Mouse (Mus musculus) spleen, adult 18-20 months (tissue): ENCODE results near the gene Kmt2d.

ENCODE experiments used
- DNase-seq, 2 experiments: peaks; one replicate each; pipeline ENCODE4 v3.0.0; 2022; ENCODE audit warnings: mixed read lengths in 2 of 2

Gene Kmt2d

GRCm38 (mm10) chr15:98853161-98853937 lies 17.7 kb downstream of the Kmt2d start:
- DNase-seq = peak in 1 of 2 experiments; percentile 5

DNA sequence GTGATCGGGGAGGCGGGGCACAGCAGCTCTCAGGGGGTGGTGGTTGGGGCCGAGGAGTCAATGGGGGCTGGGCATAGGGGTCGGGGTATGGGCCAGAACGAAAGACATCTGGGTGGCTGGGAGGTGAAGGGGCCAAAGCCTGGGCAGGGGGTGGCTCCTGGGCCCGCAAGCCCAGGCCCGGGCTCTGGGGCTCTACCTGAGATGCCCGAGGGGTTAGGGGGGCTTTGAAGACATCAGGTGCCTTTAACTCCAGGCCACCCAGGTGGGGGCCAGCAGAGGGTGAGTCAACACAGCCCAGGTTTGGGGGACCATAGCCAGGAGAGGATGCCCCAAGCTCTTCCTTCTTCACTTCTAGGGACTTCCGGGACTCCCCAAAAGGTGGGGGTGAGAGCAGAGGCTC lies 18.3 kb downstream of the Kmt2d start:
- peak in 1 of 2 experiments; percentile 4 for DNase-seq

GRCm38 (mm10) chr15:98852071-98852470 lies 18.9 kb downstream of the Kmt2d start:
- no peak for DNase-seq

GRCm38 (mm10) chr15:98851229-98851818 lies 19.7 kb downstream of the Kmt2d start:
- DNase-seq = peak in 1 of 2 experiments; percentile 4

DNA sequence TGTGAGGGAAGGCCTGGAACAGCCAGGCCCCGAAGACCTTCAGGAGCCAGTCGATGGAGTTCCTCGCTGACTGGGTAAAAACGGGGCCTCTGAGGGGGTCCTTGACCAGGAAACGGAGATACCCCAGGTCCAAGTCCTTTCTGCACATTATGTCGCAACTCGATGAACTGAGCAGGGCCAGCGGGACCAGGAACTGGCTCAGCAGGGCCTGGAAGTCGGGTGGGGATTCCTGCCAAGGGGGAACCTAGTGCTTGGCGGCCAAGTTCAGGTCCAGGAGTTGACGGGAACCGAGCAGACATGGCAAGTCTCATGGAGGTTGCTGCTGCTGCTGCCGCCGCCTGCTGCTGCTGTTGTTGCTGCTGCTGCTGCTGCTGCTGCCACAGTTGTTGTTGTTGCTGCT lies 20.3 kb downstream of the Kmt2d start:
- peak in 1 of 2 experiments; percentile 2 for DNase-seq

GRCm38 (mm10) chr15:98849956-98850600 lies 20.9 kb downstream of the Kmt2d start:
- DNase-seq = peak in 1 of 2 experiments; percentile 5

DNA sequence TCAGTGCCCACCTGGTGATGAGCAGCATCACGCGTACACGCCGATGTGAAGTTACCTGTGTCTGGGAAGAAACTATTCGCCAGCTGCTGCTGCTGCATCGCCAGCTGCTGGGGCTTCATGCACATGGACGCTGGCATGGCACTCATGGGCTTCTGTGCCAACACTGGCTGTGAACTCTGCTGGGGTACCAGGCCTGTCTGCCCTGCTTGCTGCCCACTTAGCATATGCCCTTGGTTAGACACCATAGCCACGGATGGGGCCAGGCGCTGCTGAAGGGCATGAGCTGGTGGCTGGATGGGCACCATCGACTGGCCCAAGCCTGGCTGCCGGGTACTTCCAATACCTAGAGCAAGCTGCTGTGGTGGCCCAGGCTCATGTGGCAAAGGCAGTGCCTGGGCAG lies 21.8 kb downstream of the Kmt2d start:
- no peak for DNase-seq

DNA sequence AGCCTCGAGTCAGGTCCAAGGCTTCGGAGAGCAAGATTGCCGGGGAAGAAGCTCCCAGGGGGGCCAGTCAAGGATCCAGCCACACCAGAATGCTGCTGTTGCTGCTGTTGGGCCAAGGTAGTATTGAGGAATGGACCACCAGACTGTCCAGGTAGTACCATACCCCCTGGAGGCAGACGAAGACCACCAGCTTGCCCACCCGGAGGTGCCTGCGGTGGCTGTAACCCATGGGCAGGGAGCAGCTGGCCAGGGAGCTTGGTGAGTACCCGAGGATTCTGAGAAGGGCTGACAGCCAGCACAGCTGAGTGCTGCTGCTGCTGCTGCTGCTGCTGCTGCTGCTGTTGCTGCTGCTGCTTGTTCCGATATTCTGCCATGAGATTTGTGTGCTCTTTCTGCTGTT lies 24.9 kb downstream of the Kmt2d start:
- no peak for DNase-seq

DNA sequence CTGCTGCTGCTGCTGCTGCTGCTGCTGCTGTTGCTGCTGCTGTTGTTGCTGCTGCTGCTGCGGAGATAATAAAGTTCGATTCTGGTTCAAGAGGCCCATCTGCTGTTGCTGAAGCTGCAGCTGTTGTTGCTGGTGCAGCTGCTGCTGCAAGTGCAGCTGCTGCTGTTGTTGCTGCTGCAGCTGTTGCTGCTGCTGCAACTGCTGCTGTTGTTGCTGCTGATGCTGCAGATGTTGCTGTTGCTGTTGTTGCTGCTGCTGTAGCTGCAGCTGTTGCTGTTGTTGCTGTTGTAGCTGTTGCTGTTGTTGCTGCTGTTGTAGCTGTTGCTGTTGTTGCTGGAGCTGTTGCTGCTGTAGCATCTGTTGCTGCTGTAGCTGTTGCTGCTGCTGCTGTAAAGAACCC lies 25.9 kb downstream of the Kmt2d start:
- no peak for DNase-seq

- DNase-seq = no peak
Measured at GRCm38 (mm10) chr15:98843595-98844223, 27.3 kb downstream of the Kmt2d start.

GRCm38 (mm10) chr15:98839671-98840585 lies 31.1 kb downstream of the Kmt2d start:
- no peak for DNase-seq

GRCm38 (mm10) chr15:98839161-98839560 lies 31.8 kb downstream of the Kmt2d start:
- DNase-seq = no peak

GRCm38 (mm10) chr15:98837743-98838103 lies 33.3 kb downstream of the Kmt2d start:
- no peak for DNase-seq

DNA sequence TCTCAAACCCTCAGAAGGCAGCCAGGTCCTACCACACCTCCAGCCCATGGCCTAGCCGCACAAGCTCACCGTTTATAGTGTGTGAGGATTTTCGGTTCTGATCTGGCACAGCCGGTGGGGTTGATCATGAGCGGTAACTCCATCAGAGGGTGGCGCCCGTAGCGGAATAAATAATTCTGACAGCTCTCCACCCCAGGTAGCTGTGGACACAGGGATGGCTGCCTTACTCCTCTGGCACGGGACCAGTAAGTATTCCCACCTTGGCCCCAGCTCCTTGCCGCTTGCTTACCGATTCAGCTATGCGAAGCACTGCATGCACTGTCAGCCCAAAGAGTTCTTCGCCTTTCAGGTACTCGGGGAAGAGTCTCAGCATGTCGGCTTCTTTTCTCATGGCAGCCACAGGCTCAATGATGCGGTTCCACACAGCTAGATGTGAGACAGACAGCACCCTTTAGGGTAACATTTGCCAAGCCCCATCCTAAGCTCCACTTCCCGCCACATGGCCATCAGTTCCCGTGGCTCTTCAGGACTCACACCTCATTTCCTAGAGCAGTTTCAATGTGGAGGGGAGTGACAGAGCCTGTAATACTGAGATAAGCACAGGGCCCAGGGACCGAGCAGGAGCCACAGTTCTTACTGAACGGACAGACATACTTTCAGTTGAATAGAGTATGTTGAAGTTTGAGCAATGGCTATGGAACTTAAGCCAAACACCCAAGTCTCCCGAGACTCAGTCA lies 33.8 kb downstream of the Kmt2d start:
- DNase-seq = no peak

- no peak for DNase-seq
Measured at GRCm38 (mm10) chr15:98835291-98835690, 35.7 kb downstream of the Kmt2d start.

GRCm38 (mm10) chr15:98834059-98834458 lies 36.9 kb downstream of the Kmt2d start:
- DNase-seq = no peak

DNA sequence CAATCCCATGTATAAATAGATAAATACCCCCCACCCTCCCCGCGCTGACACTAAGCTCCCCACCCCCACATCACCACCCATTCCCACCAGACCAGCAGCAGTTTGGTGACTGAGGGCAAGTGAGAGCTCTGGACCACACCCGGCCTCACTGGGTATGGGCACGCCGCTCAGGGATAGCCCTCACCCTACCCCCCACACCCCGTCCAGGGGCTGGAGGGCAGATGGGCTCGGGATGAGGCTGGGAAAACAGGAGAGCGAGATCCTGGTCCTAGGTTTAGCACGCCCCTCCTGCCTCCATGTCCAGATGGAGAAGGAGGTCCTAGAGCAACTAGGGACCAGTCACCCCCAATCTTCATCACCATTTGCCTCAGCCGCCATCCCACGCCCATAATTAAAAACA lies 37.7 kb downstream of the Kmt2d start:
- DNase-seq = no peak

DNA sequence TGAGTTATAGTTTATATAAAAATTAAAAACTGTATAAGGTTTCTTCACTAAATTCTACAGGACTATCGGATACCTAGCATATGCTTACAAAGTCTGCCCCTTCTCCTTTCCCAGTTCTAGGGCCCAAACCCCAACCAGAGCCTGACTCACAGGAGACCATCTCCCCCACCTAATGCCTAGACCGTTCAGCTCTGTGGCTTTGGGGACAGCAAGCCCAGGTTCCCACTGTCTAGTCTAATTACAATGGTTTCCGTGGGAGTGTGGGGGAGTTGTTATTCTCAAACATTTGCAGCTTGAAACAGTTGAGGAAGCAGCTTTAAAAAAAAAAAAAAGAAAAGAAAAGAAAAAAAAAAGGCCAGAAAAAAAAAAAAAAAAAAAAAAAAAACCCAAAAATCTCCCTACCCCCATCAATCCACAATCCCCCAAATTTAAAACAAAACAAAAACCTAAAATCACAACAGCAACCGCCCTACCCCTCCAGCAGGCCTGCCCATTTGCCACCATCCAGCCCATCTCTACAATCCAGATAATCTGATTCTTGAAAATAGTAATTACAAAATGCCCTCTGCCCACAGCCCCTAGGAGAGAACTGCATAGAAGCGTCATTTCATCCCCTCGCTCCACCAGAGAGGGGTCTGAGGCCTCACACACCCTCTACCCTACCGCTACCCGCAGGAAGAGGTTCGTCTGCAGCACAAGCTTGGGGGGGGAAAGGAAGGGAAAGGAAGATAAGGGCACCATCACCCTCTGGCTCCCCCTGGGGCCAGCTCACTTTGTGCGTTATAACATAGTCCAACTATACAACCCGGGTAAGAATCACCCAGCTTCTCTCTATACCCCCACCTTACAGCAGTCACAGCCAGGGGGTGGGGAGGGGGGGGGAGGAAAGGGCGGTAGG lies 38.6 kb downstream of the Kmt2d start:
- DNase-seq = peak in 1 of 2 experiments; percentile 39

DNA sequence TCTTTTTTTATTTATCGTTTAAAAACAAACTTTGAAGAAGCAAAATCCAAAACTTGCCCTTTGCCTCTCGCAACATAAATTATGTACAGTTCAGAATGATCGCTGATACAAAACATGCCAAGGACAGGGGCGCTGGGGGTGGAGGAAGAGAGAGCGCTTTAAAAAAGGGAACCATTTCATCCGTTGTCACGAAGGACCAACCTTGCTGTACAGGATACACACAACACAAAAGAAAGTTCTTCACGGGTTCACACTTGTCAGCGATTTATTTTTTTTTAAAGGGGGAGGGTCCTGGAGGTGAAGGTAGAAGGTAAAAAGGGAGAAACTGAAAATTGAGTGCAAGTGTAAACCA lies 39.3 kb downstream of the Kmt2d start:
- no peak for DNase-seq
